Mouse (Mus musculus): ENCODE measurements around the gene Rtl6. TPM values are rescaled to one million over a fixed set of nuclear protein-coding genes. Genes with fewer than 3 reads are reported as not detected.
A peak's percentile ranks its signal among the peaks of the same experiment; 100 is the strongest.

The Rtl6 gene
- total RNA-seq, 1 experiment, result 3.3 TPM

GRCm38 (mm10) chr15:84537117-84537516, 20.5 kb downstream of the Rtl6 start:
- Histone ChIP-seq H3K9me3 (ENCODE audit: control insufficient read depth, insufficient read depth, low read depth, low read length) (no peaks in the 10 kb centered on the region), H3K4me1 (ENCODE audit: control insufficient read depth in 2 of 2, insufficient read depth in 2 of 2, low read length in 2 of 2, poor library complexity in 1 of 2) (peaks cover 0 to 5% of the 10 kb centered on the region in 2 experiments; a peak in 2 of 4 replicates), H3K4me3 (ENCODE audit: insufficient read depth in 1 of 2, low read depth in 1 of 2, low read length in 2 of 2, poor library complexity in 1 of 2, severe bottlenecking in 1 of 2) (no peak overlapping the region), H3K36me3 (ENCODE audit: control insufficient read depth, insufficient read depth, low read length, poor library complexity, severe bottlenecking) (no peaks in the 10 kb centered on the region), H3K9ac (ENCODE audit: insufficient read depth, low read depth, low read length, poor library complexity, severe bottlenecking) (no peak overlapping the region), H3K27ac (ENCODE audit: insufficient read depth, low read depth, low read length, poor library complexity, severe bottlenecking) (no peak overlapping the region)
- no peak for TF ChIP-seq MAFK (IDR thresholded peaks at IDR 0.05; ENCODE audit: insufficient read depth, low read depth, low read length)
- no peak for TF ChIP-seq HCFC1 (IDR thresholded peaks at IDR 0.05; ENCODE audit: borderline replicate concordance, insufficient read depth, low read length)
- TF ChIP-seq CHD2 (IDR thresholded peaks at IDR 0.05; ENCODE audit: low read depth, low read length), result no peak
- in situ Hi-C loops (cut with MboI; ENCODE audit: low sequenced_read_pairs in 2 of 2, unreplicated experiment in 2 of 2), result loop anchor here (5.0 to 10.0 kb wide), 3 partner anchors 78 to 95 kb away; no protein-coding TSS in a partner anchor
- no peak for DNase-seq (ENCODE audit: low read depth, low spot score)

- no peak overlapping the region for H3K27ac ChIP-seq (ENCODE audit: insufficient read depth, low read depth, low read length, poor library complexity, severe bottlenecking)
- no peaks in the 10 kb centered on the region for H3K9me3 ChIP-seq (ENCODE audit: control insufficient read depth, insufficient read depth, low read depth, low read length)
- peaks cover 0 to 5% of the 10 kb centered on the region in 2 experiments; a peak in 2 of 4 replicates for H3K4me1 ChIP-seq (ENCODE audit: control insufficient read depth in 2 of 2, insufficient read depth in 2 of 2, low read length in 2 of 2, poor library complexity in 1 of 2)
- no peak overlapping the region for H3K9ac ChIP-seq (ENCODE audit: insufficient read depth, low read depth, low read length, poor library complexity, severe bottlenecking)
- no peak overlapping the region for H3K4me3 ChIP-seq (ENCODE audit: insufficient read depth in 1 of 2, low read depth in 1 of 2, low read length in 2 of 2, poor library complexity in 1 of 2, severe bottlenecking in 1 of 2)
- TF ChIP-seq ZNF384 (IDR thresholded peaks at IDR 0.05; ENCODE audit: low read depth, low read length), result no peak
- TF ChIP-seq MAFK (IDR thresholded peaks at IDR 0.05; ENCODE audit: insufficient read depth, low read depth, low read length), result no peak
- TF ChIP-seq CHD2 (IDR thresholded peaks at IDR 0.05; ENCODE audit: low read depth, low read length), result no peak
- TF ChIP-seq ZC3H11A (IDR thresholded peaks at IDR 0.05; ENCODE audit: borderline replicate concordance, low read depth, low read length), result no peak
- no peak for TF ChIP-seq HCFC1 (IDR thresholded peaks at IDR 0.05; ENCODE audit: borderline replicate concordance, insufficient read depth, low read length)
- in situ Hi-C loops (cut with MboI; ENCODE audit: low sequenced_read_pairs in 2 of 2, unreplicated experiment in 2 of 2), result loop anchor here (5.0 to 10.0 kb wide), 3 partner anchors 78 to 96 kb away; no protein-coding TSS in a partner anchor
- no peaks in the 10 kb centered on the region for H3K36me3 ChIP-seq (ENCODE audit: control insufficient read depth, insufficient read depth, low read length, poor library complexity, severe bottlenecking)
- DNase-seq (ENCODE audit: low read depth, low spot score), result no peak
Observed at GRCm38 (mm10) chr15:84536611-84537010, 21.0 kb downstream of the Rtl6 start.

GRCm38 (mm10) chr15:84535953-84536352, 21.7 kb downstream of the Rtl6 start:
- peaks cover 0 to 5% of the 10 kb centered on the region in 2 experiments; a peak in 2 of 4 replicates for H3K4me1 ChIP-seq (ENCODE audit: control insufficient read depth in 2 of 2, insufficient read depth in 2 of 2, low read length in 2 of 2, poor library complexity in 1 of 2)
- H3K27ac ChIP-seq (ENCODE audit: insufficient read depth, low read depth, low read length, poor library complexity, severe bottlenecking), result no peak overlapping the region
- H3K9me3 ChIP-seq (ENCODE audit: control insufficient read depth, insufficient read depth, low read depth, low read length), result no peaks in the 10 kb centered on the region
- TF ChIP-seq ZNF384 (IDR thresholded peaks at IDR 0.05; ENCODE audit: low read depth, low read length) (no peak), CHD2 (IDR thresholded peaks at IDR 0.05; ENCODE audit: low read depth, low read length) (no peak), MAFK (IDR thresholded peaks at IDR 0.05; ENCODE audit: insufficient read depth, low read depth, low read length) (no peak), ZC3H11A (IDR thresholded peaks at IDR 0.05; ENCODE audit: borderline replicate concordance, low read depth, low read length) (peak; percentile 63; the same call in 1 of the 2 replicates), HCFC1 (IDR thresholded peaks at IDR 0.05; ENCODE audit: borderline replicate concordance, insufficient read depth, low read length) (no peak)
- in situ Hi-C loops (cut with MboI; ENCODE audit: low sequenced_read_pairs in 2 of 2, unreplicated experiment in 2 of 2), result loop anchor here (5.0 to 10.0 kb wide), 3 partner anchors 79 to 96 kb away; no protein-coding TSS in a partner anchor
- DNase-seq (ENCODE audit: low read depth, low spot score), result peak; percentile 41
- no peaks in the 10 kb centered on the region for H3K36me3 ChIP-seq (ENCODE audit: control insufficient read depth, insufficient read depth, low read length, poor library complexity, severe bottlenecking)
- H3K4me3 ChIP-seq (ENCODE audit: insufficient read depth in 1 of 2, low read depth in 1 of 2, low read length in 2 of 2, poor library complexity in 1 of 2, severe bottlenecking in 1 of 2), result no peak overlapping the region
- H3K9ac ChIP-seq (ENCODE audit: insufficient read depth, low read depth, low read length, poor library complexity, severe bottlenecking), result no peak overlapping the region

- TF ChIP-seq MAFK (IDR thresholded peaks at IDR 0.05; ENCODE audit: insufficient read depth, low read depth, low read length) (no peak), ZC3H11A (IDR thresholded peaks at IDR 0.05; ENCODE audit: borderline replicate concordance, low read depth, low read length) (no peak), HCFC1 (IDR thresholded peaks at IDR 0.05; ENCODE audit: borderline replicate concordance, insufficient read depth, low read length) (no peak), CHD2 (IDR thresholded peaks at IDR 0.05; ENCODE audit: low read depth, low read length) (no peak), ZNF384 (IDR thresholded peaks at IDR 0.05; ENCODE audit: low read depth, low read length) (no peak)
- no peak overlapping the region for H3K4me3 ChIP-seq (ENCODE audit: insufficient read depth in 1 of 2, low read depth in 1 of 2, low read length in 2 of 2, poor library complexity in 1 of 2, severe bottlenecking in 1 of 2)
- no peaks in the 10 kb centered on the region for H3K9me3 ChIP-seq (ENCODE audit: control insufficient read depth, insufficient read depth, low read depth, low read length)
- H3K9ac ChIP-seq (ENCODE audit: insufficient read depth, low read depth, low read length, poor library complexity, severe bottlenecking), result no peak overlapping the region
- no peak overlapping the region for H3K27ac ChIP-seq (ENCODE audit: insufficient read depth, low read depth, low read length, poor library complexity, severe bottlenecking)
- in situ Hi-C loops (cut with MboI; ENCODE audit: low sequenced_read_pairs in 2 of 2, unreplicated experiment in 2 of 2), result loop anchor here (10.0 kb wide), 2 partner anchors 83 to 93 kb away; no protein-coding TSS in a partner anchor
- DNase-seq (ENCODE audit: low read depth, low spot score), result no peak
- H3K36me3 ChIP-seq (ENCODE audit: control insufficient read depth, insufficient read depth, low read length, poor library complexity, severe bottlenecking), result no peaks in the 10 kb centered on the region
- H3K4me1 ChIP-seq (ENCODE audit: control insufficient read depth in 2 of 2, insufficient read depth in 2 of 2, low read length in 2 of 2, poor library complexity in 1 of 2), result no peaks in the 10 kb centered on the region
Observed at GRCm38 (mm10) chr15:84532211-84532610, 25.4 kb downstream of the Rtl6 start.
